Mouse (Mus musculus): ENCODE data around the gene Hlcs.
"Not testable (repeated sequence)": the region's sequence is repeated elsewhere in the genome, so short reads cannot be mapped to it uniquely, and the experiment has no call there.

Gene Hlcs

DNA sequence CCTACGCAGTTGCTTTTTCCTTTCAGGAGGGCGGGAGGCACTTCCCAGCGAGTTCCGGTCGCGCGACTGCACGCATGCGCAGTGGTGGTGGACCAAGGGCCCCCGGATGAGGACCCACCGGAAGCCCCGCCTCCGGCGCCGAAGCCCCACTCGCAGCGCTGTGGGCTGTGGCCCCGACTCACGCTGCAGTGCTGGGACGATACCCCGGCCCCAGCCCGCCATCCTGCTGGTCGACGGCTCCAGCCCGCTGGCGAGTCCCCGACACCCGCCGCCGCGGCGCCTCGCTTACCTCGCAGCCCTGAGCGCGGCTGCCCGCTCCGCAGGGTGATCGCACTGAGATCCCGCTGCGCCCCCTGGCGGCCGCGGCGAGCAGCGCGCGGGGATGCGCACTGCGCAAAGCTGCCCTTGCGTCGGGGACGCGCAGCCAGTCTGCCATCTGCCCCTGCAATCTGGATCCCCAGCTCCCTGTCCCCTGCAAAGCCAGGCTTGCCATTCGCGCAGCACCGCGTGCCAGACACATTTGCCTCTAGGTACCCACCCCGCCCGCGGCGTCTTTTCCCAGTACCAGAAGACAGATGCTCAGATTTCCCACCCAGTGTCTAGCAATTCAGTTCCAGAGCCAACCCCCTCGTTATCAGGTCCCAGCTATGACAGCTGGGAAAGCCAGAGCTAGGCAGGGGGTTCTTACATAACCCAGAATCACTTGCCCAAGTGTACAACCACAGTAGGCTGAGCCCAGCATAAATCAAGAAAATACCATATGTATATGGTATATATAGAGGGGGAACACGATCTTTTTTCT lies at the start of gene Hlcs:
Gene Hlcs (minus strand): TSS at position 343 of the 802 bp plus-strand sequence.
- DNase-seq (ENCODE audit: low spot score in 2 of 2) = peak; percentile 95 to 96

GRCm38 (mm10) chr16:94362174-94362873 lies 49.0 kb upstream of the Hlcs start:
- DNase-seq (ENCODE audit: low spot score in 2 of 2) = peak; percentile 44 to 54

DNA sequence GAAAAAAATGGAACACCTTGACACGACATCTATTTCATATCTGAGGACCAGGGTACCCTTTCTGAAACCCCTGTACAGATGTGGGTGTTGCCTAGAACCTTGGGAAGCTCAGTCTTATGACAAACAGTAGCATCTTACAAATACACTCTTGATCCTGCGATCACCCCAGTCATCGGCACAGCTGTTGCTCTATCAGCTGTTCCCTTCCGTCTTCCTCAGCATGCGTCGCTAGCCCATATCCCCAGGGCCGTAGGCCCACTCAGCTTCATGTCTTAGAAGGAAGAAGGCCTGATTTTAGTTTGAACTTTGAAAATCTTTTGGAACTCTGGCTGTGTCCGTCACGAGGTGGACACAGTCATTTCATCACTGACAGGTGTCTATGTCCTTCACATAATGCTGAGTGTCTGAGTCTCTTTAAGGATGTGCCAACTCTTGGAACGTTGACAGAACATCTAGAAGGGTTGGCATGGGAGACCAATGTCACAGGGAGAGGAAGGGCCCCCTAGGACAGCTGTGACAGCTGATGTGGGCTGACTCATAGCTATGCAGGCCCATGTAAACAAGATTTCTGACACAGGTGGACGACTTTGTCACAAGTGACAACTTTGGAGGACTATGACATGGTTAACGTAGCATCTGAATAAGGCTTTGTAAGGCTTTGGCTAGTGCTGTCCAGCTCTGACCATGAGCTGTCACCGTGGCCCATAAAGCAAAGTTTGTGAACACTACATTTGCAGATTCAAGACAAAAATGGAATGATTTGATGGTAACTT lies 47.4 kb upstream of the Hlcs start:
- no peak for DNase-seq (ENCODE audit: low spot score in 2 of 2)

- no peak for DNase-seq (ENCODE audit: low spot score in 2 of 2)
These were observed 44.7 kb upstream of the Hlcs start for GRCm38 (mm10) chr16:94358091-94358490.

DNA sequence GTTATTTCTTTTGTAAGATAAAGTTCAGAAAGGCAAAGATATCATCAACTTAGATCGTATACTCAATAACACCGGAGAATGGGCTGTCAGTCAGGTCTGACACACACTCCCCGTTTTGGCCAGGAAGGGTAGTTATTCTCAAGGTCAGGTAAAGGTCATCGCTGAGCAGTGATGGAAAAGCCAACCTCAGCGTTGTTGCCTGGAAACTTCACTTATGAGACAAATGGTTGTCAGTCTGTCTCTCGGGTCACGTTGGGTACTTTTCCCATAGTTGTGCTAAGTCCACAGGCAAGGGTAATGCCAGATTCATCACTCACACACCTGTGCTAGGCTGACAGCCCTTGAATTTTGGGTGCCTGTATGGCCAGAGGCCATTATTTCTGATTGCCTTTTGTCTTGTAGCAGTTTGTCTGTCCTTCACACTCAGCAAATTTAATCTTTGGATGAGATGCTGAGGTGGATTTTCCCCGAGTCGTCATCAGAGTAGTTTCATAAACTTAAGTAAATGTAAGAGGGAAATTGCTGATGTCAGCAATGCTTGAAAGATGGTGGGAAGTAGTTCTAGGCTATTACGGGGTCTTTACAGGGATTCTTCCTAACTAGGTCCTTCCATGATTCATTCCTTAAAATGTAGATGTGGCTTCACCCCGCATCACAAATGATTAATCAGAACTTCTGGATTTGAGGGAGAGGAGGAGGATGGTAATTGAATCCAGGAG lies 43.6 kb upstream of the Hlcs start:
- no peak for DNase-seq (ENCODE audit: low spot score in 2 of 2)

DNA sequence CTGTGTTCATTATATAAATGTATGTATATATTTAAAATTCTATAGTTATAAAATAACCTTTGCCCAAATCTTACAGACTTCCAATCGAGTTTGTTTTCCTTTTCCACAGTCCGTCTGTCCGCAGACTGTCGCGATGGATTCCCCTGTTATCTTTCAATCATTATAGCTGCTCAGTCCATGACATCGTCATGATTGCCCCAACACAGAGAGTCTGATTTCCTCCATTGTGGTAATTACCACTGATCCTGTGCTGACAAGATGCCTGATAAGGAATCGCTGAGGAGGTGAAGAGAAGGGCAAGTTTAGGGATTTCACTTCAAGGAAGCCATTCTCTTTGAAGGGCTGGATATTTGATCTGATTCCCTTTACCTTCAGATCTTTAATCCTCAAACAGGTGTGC lies 42.7 kb upstream of the Hlcs start:
- no peak for DNase-seq (ENCODE audit: low spot score in 2 of 2)

GRCm38 (mm10) chr16:94354450-94354849 lies 41.1 kb upstream of the Hlcs start:
- no peak for DNase-seq (ENCODE audit: low spot score in 2 of 2)

- no peak for DNase-seq (ENCODE audit: low spot score in 2 of 2)
These were observed 36.9 kb upstream of the Hlcs start for GRCm38 (mm10) chr16:94350287-94350677.

DNA sequence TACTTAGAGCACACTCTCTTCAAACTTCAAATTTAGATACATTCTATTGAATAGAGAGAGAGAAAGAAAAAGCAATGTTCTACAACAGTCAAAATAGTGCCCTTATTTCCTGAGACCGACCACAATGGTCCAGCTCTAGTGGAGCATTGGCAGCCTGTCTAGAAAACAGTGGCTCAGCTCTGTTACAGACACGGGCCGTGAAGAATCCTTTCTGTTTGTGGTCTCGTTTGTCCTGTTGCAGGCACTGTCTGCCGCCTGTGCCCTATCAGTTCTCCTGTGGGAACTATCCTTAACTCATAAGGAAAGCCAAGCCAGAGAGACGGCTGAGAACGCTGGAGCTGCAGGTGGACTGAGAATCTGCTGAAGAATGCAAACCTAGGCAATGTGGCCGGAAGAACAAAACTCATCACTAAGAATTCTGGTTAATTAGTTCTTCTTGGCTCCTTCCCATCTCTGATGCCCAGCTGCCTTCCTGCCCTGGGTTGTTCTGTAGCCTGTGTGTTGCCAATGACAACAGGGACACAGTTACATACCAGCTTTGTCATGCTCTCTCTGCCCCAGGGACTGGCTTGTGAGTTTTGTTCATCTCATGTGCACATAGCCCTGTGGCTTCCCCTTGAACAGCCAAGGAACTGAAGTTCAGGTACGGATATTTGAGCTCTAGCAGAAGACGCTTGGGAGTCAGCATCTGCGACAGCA lies 36.4 kb upstream of the Hlcs start:
- DNase-seq (ENCODE audit: low spot score in 2 of 2) = no peak

- no peak for DNase-seq (ENCODE audit: low spot score in 2 of 2)
These were observed 35.4 kb upstream of the Hlcs start for GRCm38 (mm10) chr16:94348779-94349178.

- no peak for DNase-seq (ENCODE audit: low spot score in 2 of 2)
These were observed 33.8 kb upstream of the Hlcs start for GRCm38 (mm10) chr16:94347080-94347731.

DNA sequence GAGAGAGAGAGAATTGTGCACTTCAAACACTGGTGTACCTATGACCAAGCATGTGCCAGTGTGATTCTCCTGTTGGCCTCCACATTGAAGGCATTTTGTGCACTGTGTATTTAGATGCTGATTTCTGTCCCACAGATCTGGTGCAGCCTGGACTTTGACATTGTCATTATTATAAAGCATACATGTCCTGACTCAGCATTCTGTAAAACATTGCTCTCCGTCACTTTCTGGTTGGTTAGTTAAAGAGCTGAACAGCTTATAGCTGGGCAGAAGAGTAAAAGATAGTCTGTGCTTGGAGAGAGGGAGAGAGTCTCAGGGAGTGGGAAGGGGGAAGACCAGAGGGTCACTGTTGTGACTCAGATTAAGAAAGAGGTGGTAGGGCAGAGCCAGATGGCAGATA lies 32.4 kb upstream of the Hlcs start:
- no peak for DNase-seq (ENCODE audit: low spot score in 2 of 2)

GRCm38 (mm10) chr16:94339164-94340160 lies 26.1 kb upstream of the Hlcs start:
- DNase-seq (ENCODE audit: low spot score in 2 of 2) = not testable (repeated sequence)

- DNase-seq (ENCODE audit: low spot score in 2 of 2) = no peak
These were observed 22.3 kb upstream of the Hlcs start for GRCm38 (mm10) chr16:94335656-94336055.

DNA sequence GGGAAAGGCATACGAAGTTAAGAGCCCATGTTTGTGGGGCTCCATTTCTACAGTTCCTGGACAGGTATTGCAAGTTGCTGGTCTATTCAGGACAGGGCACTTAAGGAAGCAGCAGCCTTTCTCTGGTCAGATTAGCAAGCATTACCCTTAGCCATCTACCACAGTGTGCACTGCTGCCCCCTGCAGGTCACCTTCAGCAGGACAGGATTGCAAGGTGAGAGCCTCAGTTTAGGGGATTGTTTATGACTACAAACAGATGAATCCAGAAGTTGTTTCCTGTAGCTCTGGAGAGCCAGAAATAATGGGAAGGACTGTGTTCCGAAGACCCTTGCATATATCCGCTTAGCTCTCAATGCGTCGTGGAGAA lies 18.5 kb upstream of the Hlcs start:
- peak; percentile 47 to 72 for DNase-seq (ENCODE audit: low spot score in 2 of 2)

- no peak for DNase-seq (ENCODE audit: low spot score in 2 of 2)
These were observed 18.0 kb upstream of the Hlcs start for GRCm38 (mm10) chr16:94331233-94331885.

DNA sequence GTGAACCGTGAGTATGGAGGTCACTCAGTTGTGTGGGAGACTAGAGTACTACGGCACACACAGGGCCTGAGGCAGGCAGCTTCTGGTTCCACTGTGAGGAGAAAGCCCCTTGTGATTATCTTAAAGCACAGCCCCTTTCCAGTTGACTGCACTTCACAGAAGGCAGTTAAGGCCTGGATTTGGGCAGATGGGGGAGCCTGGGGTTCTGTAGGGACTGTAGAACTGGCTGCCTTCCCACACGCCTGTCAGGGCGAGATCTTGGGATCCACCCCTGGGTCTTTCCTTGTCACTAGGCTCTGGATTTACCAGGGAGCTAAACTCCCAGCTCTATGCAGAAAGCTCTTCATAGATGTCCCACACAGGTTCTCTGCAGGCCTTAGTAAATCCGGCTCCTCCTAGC lies 17.1 kb upstream of the Hlcs start:
- DNase-seq (ENCODE audit: low spot score in 2 of 2) = no peak

- DNase-seq (ENCODE audit: low spot score in 2 of 2) = no peak
These were observed 15.8 kb upstream of the Hlcs start for GRCm38 (mm10) chr16:94328881-94329867.

Measured in urinary bladder, adult 18-20 months (tissue).